Mouse (Mus musculus) C2C12 (cell line): ENCODE measurements around the gene Cerk.
"Not testable (repeated sequence)": the region's sequence is repeated elsewhere in the genome, so short reads cannot be mapped to it uniquely, and the experiment has no call there.

ENCODE experiments used
- CEBPB ChIP-seq: IDR thresholded peaks from one replicate; pipeline ENCODE4 v1.6.1; 2011; ENCODE audit warnings: low read depth, mild to moderate bottlenecking, control low read depth, moderate library complexity
- CTCF ChIP-seq: IDR thresholded peaks from one replicate; pipeline ENCODE4 v1.5.1; 2011; ENCODE audit not compliant: control insufficient read depth, insufficient read depth, insufficient read length
- FOSL1 ChIP-seq: IDR thresholded peaks from one replicate; pipeline ENCODE4 v1.8.0; 2011; ENCODE audit warnings: mild to moderate bottlenecking, low read length; ENCODE audit not compliant: poor library complexity, insufficient read depth, severe bottlenecking
- MYOD1 ChIP-seq: IDR thresholded peaks from one replicate; pipeline ENCODE4 v1.6.1; 2011; ENCODE audit warnings: low read depth; ENCODE audit not compliant: control insufficient read depth, insufficient read length
- USF1 ChIP-seq: IDR thresholded peaks from one replicate; pipeline ENCODE4 v1.6.1; 2011; ENCODE audit warnings: low read depth, mild to moderate bottlenecking, control low read depth, moderate library complexity

DNA sequence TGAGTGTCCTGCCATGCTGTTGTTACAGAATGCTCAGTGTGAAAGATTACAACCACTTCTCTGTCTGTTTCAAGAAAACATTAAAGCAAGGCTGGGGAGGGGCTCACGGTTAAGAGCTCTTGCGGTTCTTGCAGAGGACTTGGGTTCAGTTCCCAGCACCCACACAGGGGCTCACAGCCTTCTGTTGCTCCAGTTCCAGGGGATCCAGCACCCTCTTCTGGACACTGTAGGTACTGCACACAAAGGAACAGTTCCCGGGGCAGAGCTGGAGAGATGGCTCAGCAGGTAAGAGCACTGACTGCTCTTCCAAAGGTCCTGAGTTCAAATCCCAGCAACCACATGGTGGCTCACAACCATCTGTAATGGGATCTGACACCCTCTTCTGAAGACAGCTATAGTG, 24.1 kb downstream of the Cerk start:
- TF ChIP-seq CEBPB, CTCF, FOSL1, MYOD1, USF1: not testable (repeated sequence)
